Mouse (Mus musculus) kidney, postnatal 25 days (tissue): Measurements from ENCODE around the gene Adamts12.
A peak's percentile ranks its signal among the peaks of the same experiment; 100 is the strongest.

ENCODE experiments used
- DNase-seq, 2 experiments: peaks; one replicate each; pipeline ENCODE4 v3.0.0; 2021; ENCODE audit warnings: mixed read lengths in 2 of 2

Adamts12 gene

GRCm38 (mm10) chr15:11165883-11166282 lies 101.3 kb downstream of the Adamts12 start:
- no peak for DNase-seq

GRCm38 (mm10) chr15:11173884-11174470 lies 109.4 kb downstream of the Adamts12 start:
- DNase-seq, result no peak

- no peak for DNase-seq
These were observed 110.3 kb downstream of the Adamts12 start for GRCm38 (mm10) chr15:11174842-11175241.

- DNase-seq, result no peak
These were observed 112.9 kb downstream of the Adamts12 start for GRCm38 (mm10) chr15:11177448-11177847.

- DNase-seq, result no peak
These were observed 115.2 kb downstream of the Adamts12 start for GRCm38 (mm10) chr15:11179751-11180169.

- DNase-seq, result peak in 1 of 2 experiments; percentile 25
These were observed 122.1 kb downstream of the Adamts12 start for GRCm38 (mm10) chr15:11186711-11187110.

GRCm38 (mm10) chr15:11190447-11190846 lies 125.9 kb downstream of the Adamts12 start:
- DNase-seq, result no peak

- no peak for DNase-seq
These were observed 128.2 kb downstream of the Adamts12 start for GRCm38 (mm10) chr15:11192762-11193161.

GRCm38 (mm10) chr15:11197051-11197450 lies 132.5 kb downstream of the Adamts12 start:
- DNase-seq, result no peak

GRCm38 (mm10) chr15:11198246-11198795 lies 133.7 kb downstream of the Adamts12 start:
- DNase-seq, result no peak

GRCm38 (mm10) chr15:11203084-11203483 lies 138.5 kb downstream of the Adamts12 start:
- no peak for DNase-seq

GRCm38 (mm10) chr15:11204934-11205333 lies 140.3 kb downstream of the Adamts12 start:
- DNase-seq, result no peak

GRCm38 (mm10) chr15:11210976-11211375 lies 146.4 kb downstream of the Adamts12 start:
- no peak for DNase-seq

GRCm38 (mm10) chr15:11233906-11234632 lies 169.5 kb downstream of the Adamts12 start:
- no peak for DNase-seq

- no peak for DNase-seq
These were observed 175.8 kb downstream of the Adamts12 start for GRCm38 (mm10) chr15:11240406-11240805.

- DNase-seq, result no peak
These were observed 176.7 kb downstream of the Adamts12 start for GRCm38 (mm10) chr15:11241288-11241687.

GRCm38 (mm10) chr15:11246402-11246801 lies 181.8 kb downstream of the Adamts12 start:
- DNase-seq, result no peak

- no peak for DNase-seq
These were observed 214.9 kb downstream of the Adamts12 start for GRCm38 (mm10) chr15:11279273-11280080.

GRCm38 (mm10) chr15:11280689-11281264 lies 216.2 kb downstream of the Adamts12 start:
- DNase-seq, result no peak

GRCm38 (mm10) chr15:11283171-11283570 lies 218.6 kb downstream of the Adamts12 start:
- DNase-seq, result no peak

GRCm38 (mm10) chr15:11287780-11288179 lies 223.2 kb downstream of the Adamts12 start:
- no peak for DNase-seq

- DNase-seq, result no peak
These were observed 227.7 kb downstream of the Adamts12 start for GRCm38 (mm10) chr15:11292246-11292645.

- no peak for DNase-seq
These were observed 230.4 kb downstream of the Adamts12 start for GRCm38 (mm10) chr15:11295016-11295415.
